Mouse (Mus musculus): ENCODE data around the gene Alg12. TPM values are rescaled to one million over a fixed set of nuclear protein-coding genes. Genes with fewer than 3 reads are reported as not detected.
"Not testable (repeated sequence)": the region's sequence is repeated elsewhere in the genome, so short reads cannot be mapped to it uniquely, and the experiment has no call there.

Alg12 gene
- polyA plus RNA-seq, 1 experiment = 17.5 TPM

DNA sequence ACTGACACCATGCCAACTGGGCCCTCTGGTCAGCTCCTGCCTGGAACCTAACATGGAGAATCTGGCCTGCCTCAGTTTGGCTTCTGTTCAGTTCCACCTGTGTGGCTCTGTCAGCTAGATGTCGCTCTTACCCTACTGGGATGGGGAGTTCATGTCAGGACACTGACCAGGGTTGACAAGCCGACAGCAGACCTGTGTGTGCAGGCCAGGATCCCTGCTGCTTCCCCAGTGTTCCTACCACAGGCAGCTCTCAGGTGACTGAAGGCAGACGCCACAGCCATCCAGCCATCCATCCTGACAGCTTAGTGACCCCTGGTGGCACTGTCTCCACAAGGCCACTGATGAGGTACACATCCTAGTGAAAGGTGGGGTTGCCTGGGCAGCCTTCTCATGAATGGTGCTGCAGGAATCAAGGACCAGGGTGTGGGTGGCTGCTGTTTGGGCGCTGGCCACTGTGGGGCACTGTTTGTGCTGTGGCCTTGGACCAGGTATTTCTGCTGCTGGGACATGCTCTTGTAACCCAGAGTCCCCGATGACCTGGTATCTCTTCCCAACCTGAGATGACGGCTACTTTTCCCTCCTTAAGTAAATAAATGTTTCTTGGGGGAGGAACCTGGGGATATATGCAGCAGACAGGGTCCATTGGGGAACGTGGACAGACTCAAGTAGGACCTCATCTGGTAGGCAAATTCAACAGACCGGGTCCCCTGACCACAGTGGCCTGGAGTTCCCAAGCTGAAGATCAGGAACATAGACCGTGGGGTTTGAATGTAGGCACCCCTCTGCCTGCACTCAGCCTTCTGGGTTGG is 9.1 kb upstream of the Alg12 start:
- TF ChIP-seq CTCF (IDR thresholded peaks at IDR 0.05; ENCODE audit: extremely low read depth, insufficient read depth, low read length) = peak; percentile 53
- TF ChIP-seq POLR2A (IDR thresholded peaks at IDR 0.05; ENCODE audit: extremely low read depth, insufficient read depth, low read length) = no peak
- Histone ChIP-seq H3K4me1 (ENCODE audit: control insufficient read depth, insufficient read depth, low read length) (peaks cover 2% of the 10 kb centered on the region; the same call in 1 of the 2 replicates), H3K4me3 (ENCODE audit: insufficient read depth, low read length) (no peak overlapping the region), H3K27ac (ENCODE audit: insufficient read depth, low read length) (no peak overlapping the region)

DNA sequence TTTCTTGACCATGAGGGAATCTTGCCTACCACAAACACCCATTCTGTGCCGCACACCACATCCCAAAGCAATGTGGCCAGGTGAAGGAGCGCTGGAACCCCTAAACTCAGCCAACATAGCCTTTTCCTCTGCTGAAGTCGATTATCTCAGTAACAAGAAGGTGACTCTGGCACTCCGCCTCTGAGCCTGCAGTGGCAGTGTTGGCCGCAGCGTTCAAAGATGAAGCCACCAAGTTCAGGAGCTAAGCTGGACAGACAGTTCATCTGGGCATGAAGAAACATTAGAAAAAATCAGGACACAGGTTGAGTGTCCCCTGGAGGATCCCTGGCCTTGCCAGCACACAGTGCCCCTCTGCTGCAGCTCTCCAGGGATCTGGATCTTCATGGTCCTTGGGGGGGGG is 8.3 kb upstream of the Alg12 start:
- H3K27ac ChIP-seq (ENCODE audit: insufficient read depth, low read length) = no peak overlapping the region
- TF ChIP-seq POLR2A (IDR thresholded peaks at IDR 0.05; ENCODE audit: extremely low read depth, insufficient read depth, low read length) = no peak
- no peak for TF ChIP-seq CTCF (IDR thresholded peaks at IDR 0.05; ENCODE audit: extremely low read depth, insufficient read depth, low read length)

DNA sequence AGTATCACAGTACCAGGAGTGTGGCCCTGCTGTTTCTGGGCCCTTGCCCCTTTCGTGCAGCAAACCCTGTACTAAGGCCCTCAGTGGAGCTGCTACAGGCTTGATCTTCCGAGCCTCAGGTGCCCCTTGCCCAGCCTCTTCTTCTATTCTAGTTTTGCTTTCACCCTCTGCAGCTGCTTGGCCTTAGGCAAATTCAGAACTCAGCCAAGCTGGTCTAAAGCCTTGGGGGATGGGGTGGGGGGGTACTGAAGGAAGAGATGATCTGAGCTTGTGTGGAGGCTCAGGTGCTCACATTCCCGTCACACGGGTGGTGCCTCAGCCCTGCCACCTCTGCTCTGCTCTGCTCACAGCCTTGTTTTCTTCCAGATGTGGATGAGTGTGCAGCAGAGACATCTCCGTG is 4.3 kb upstream of the Alg12 start:
- Histone ChIP-seq H3K27ac (ENCODE audit: insufficient read depth, low read length) (no peak overlapping the region), H3K4me3 (ENCODE audit: insufficient read depth, low read length) (no peak overlapping the region), H3K4me1 (ENCODE audit: control insufficient read depth, insufficient read depth, low read length) (peaks cover 5% of the 10 kb centered on the region; the same call in 1 of the 2 replicates)
- TF ChIP-seq CTCF (IDR thresholded peaks at IDR 0.05; ENCODE audit: extremely low read depth, insufficient read depth, low read length) = no peak
- TF ChIP-seq POLR2A (IDR thresholded peaks at IDR 0.05; ENCODE audit: extremely low read depth, insufficient read depth, low read length) = no peak

More for the DNA sequence above, 8.3 kb upstream of the Alg12 start:
- no peak overlapping the region for H3K4me3 ChIP-seq (ENCODE audit: insufficient read depth, low read length)
- peaks cover 2% of the 10 kb centered on the region; the same call in 1 of the 2 replicates for H3K4me1 ChIP-seq (ENCODE audit: control insufficient read depth, insufficient read depth, low read length)

DNA sequence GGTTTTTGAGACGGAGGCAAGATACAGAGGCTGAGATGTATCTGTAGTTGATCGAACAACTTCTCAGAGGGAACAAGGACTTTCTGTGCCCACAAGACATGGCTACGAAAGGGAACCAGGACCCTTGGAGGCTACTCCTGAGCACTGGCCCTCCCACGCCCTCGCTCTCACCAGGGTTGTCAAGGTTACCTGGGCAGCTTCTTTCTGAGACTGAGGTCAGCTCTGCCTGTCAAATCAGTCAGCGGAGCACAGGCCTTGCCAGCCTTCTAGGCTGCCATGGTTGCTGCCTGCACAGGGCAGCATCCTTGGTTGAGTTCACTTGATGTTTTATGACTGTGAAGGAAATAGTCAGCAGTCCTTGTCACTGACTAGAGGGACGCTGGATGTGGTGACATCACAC is 3.4 kb upstream of the Alg12 start:
- peaks cover 5% of the 10 kb centered on the region; the same call in 1 of the 2 replicates for H3K4me1 ChIP-seq (ENCODE audit: control insufficient read depth, insufficient read depth, low read length)
- no peak for TF ChIP-seq POLR2A (IDR thresholded peaks at IDR 0.05; ENCODE audit: extremely low read depth, insufficient read depth, low read length)
- no peak for TF ChIP-seq CTCF (IDR thresholded peaks at IDR 0.05; ENCODE audit: extremely low read depth, insufficient read depth, low read length)
- H3K27ac ChIP-seq (ENCODE audit: insufficient read depth, low read length) = no peak overlapping the region
- H3K4me3 ChIP-seq (ENCODE audit: insufficient read depth, low read length) = no peak overlapping the region

DNA sequence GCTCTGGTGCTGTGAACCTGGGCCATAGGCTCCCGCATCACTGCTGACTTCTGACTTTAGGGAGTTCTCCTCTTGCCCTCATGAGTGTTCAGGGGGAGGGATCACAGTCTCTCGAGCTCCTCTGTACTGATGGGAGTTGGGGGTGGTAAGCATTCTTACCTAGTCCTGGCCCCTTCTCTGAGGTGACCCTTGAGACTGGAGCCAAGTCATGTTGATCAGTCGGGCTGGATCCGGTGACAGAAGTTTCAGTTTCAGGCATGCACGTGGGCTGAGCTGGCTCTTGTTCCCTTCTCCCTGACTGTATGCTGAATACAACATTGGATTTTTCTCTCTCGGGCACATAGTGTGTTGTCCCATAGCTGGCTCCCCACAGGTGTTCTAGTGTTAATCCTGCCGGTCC is 2.3 kb upstream of the Alg12 start:
- peaks cover 5% of the 10 kb centered on the region; the same call in 1 of the 2 replicates for H3K4me1 ChIP-seq (ENCODE audit: control insufficient read depth, insufficient read depth, low read length)
- no peak overlapping the region for H3K4me3 ChIP-seq (ENCODE audit: insufficient read depth, low read length)
- H3K27ac ChIP-seq (ENCODE audit: insufficient read depth, low read length) = no peak overlapping the region
- TF ChIP-seq CTCF (IDR thresholded peaks at IDR 0.05; ENCODE audit: extremely low read depth, insufficient read depth, low read length) = no peak

DNA sequence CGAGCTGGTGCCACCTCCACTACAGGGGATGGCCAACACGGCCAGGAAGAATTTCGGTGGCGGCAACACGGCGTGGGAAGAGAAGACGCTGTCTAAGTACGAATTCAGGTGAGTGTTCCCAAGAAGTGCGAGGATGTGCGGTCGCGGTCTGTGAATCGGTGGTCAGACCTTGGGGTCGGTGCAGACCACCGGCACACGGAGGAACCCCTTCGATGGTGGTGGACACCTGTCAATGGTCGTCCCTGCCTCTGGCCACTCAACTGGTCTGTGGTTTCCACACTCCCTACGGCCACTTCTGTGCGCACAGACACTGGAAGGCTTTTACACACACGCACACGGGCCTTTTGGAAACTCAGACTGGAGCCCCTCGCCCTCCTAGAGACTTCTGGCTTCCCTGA is 787 bp upstream of the Alg12 start:
- Histone ChIP-seq H3K4me3 (ENCODE audit: insufficient read depth, low read length) (peak overlapping the region; percentile 81), H3K27ac (ENCODE audit: insufficient read depth, low read length) (no peak overlapping the region), H3K4me1 (ENCODE audit: control insufficient read depth, insufficient read depth, low read length) (peaks cover 5% of the 10 kb centered on the region; the same call in 1 of the 2 replicates)
- TF ChIP-seq POLR2A (IDR thresholded peaks at IDR 0.05; ENCODE audit: extremely low read depth, insufficient read depth, low read length) = no peak

DNA sequence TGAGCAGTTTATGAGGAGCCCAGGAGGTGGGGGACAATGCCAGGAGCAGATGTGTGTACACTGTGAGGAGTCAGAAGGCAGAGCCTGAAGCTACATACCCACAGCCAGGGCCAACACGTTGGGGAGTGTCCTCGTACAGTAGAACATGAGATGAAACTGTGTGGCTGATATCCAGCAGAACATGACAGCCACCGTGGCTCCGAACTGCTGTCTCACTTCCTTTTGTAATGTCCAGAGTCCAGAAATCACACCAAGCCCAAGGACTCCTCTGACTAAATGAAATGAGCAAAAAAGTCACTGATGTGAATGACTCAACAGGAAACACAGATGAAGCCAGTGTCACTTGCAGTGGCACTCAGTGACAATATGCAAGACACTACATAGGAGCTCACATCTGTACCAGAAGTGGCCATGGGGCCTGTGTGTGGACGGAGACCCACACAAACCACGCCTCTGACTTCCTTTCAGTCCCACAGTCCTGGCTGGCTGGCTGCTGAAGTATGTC is 3.9 kb downstream of the Alg12 start:
- TF ChIP-seq POLR2A (IDR thresholded peaks at IDR 0.05; ENCODE audit: extremely low read depth, insufficient read depth, low read length) (no peak), CTCF (IDR thresholded peaks at IDR 0.05; ENCODE audit: extremely low read depth, insufficient read depth, low read length) (no peak)
- Histone ChIP-seq H3K4me1 (ENCODE audit: control insufficient read depth, insufficient read depth, low read length) (no peaks in the 10 kb centered on the region), H3K27ac (ENCODE audit: insufficient read depth, low read length) (no peak overlapping the region), H3K4me3 (ENCODE audit: insufficient read depth, low read length) (no peak overlapping the region)

DNA sequence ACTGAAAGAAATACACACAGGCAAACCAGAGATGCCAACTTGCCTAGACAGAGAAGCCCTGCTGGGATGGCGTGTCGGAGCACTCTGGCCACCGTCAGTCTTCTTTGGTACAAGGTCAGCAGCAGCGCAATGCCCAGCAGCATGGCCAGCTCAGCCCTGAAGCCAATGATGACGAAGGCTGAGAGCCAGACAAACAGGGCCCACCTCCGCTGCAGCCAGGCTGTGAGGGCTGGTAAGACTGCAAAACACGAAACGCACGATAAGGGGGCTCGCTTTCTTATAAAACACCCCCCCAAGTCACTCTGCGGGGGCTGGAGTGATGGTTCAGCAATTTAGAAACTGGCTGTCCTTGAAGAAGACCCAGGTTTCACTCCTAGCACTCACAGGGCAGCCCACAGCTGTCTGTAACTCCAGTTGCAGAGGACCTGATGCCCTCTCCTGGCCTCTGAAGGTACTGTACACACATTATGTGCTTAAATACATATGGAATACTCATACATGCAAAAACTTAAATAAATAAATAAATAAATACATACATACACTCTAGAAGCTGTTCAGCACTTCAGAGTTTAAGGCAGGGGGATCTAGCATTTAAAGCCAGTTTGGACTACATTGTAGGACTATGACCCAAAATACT is 4.6 kb downstream of the Alg12 start:
- no peak overlapping the region for H3K27ac ChIP-seq (ENCODE audit: insufficient read depth, low read length)
- TF ChIP-seq CTCF (IDR thresholded peaks at IDR 0.05; ENCODE audit: extremely low read depth, insufficient read depth, low read length) (no peak), POLR2A (IDR thresholded peaks at IDR 0.05; ENCODE audit: extremely low read depth, insufficient read depth, low read length) (no peak)
- no peak overlapping the region for H3K4me3 ChIP-seq (ENCODE audit: insufficient read depth, low read length)
- no peaks in the 10 kb centered on the region for H3K4me1 ChIP-seq (ENCODE audit: control insufficient read depth, insufficient read depth, low read length)

DNA sequence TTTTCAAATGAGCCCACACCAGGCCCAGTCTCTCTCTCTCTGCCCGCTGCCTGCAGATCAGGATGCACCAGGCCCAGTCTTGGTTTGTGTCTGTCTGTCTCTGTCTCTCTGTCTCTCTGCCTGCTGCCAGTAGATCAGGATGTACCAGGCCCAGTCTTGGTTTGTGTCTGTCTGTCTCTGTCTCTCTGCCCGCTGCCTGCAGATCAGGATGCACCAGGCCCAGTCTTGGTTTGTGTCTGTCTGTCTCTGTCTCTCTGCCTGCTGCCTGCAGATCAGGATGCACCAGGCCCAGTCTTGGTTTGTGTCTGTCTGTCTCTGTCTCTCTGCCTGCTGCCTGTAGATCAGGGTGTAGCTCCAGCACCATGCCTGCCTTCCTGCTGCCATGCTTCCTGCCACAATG is 5.2 kb downstream of the Alg12 start:
- not testable (repeated sequence) for H3K4me3 ChIP-seq (ENCODE audit: insufficient read depth, low read length); H3K27ac ChIP-seq (ENCODE audit: insufficient read depth, low read length); H3K4me1 ChIP-seq (ENCODE audit: control insufficient read depth, insufficient read depth, low read length)

DNA sequence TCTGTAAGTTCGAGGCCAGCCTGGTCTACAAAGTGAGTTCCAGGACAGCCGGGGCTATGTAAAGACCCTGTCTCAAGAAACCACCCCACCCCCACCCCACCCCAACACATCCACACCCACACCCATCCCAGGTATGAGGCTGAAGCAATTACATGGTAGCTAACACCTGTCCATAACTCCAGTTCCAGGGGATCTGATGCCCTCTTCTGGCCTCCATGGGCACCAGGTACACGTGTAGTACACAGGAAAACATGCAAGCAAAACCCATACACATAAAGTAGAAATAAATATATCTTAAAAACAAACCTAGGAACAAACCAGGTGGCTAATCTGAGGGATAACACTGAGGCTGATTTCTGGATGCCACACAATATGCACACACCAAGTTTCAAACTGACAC is 5.9 kb downstream of the Alg12 start:
- no peak overlapping the region for H3K27ac ChIP-seq (ENCODE audit: insufficient read depth, low read length)
- TF ChIP-seq CTCF (IDR thresholded peaks at IDR 0.05; ENCODE audit: extremely low read depth, insufficient read depth, low read length) (no peak), POLR2A (IDR thresholded peaks at IDR 0.05; ENCODE audit: extremely low read depth, insufficient read depth, low read length) (no peak)
- no peak overlapping the region for H3K4me3 ChIP-seq (ENCODE audit: insufficient read depth, low read length)
- no peaks in the 10 kb centered on the region for H3K4me1 ChIP-seq (ENCODE audit: control insufficient read depth, insufficient read depth, low read length)
